Mouse (Mus musculus) heart, postnatal 0 days (tissue): ENCODE results near the gene Pam16.

Source experiments
- CTCF ChIP-seq: IDR thresholded peaks from 2 replicates; pipeline ENCODE4 v1.5.1; 2016; ENCODE audit warnings: antibody characterized with exemption, control low read depth, low read depth
- EP300 ChIP-seq: IDR thresholded peaks from 2 replicates; pipeline ENCODE4 v1.6.1; 2016; ENCODE audit warnings: antibody characterized with exemption, low read depth

GRCm38 (mm10) chr16:4596141-4596728, 28.6 kb downstream of the Pam16 start:
- TF ChIP-seq CTCF (no peak), EP300 (no peak)
